Mouse (Mus musculus): ENCODE measurements around the gene 1700056E22Rik. TPM values are rescaled to one million over a fixed set of nuclear protein-coding genes. Genes with fewer than 3 reads are reported as not detected.

Gene 1700056E22Rik
- polyA plus RNA-seq, 1 experiment from 2014 or later: 1.6 TPM

- peaks cover 15% of the 10 kb centered on the region for H3K4me1 ChIP-seq (replicated peaks)
- no peak overlapping the region for H3K27ac ChIP-seq
- WGBS: 89% methylated on average over 8 of the region's 8 CpGs
- no peaks in the 10 kb centered on the region for H3K27me3 ChIP-seq (ENCODE audit: insufficient read depth, poor library complexity, severe bottlenecking)
- H3K36me3 ChIP-seq: no peaks in the 10 kb centered on the region
- H3K4me3 ChIP-seq: no peak overlapping the region
- DNase-seq (ENCODE audit: low spot score): no peak
- H3K9me3 ChIP-seq: no peaks in the 10 kb centered on the region
Observed at GRCm38 (mm10) chr1:184030070-184030802, 3.9 kb downstream of the 1700056E22Rik start.

DNA sequence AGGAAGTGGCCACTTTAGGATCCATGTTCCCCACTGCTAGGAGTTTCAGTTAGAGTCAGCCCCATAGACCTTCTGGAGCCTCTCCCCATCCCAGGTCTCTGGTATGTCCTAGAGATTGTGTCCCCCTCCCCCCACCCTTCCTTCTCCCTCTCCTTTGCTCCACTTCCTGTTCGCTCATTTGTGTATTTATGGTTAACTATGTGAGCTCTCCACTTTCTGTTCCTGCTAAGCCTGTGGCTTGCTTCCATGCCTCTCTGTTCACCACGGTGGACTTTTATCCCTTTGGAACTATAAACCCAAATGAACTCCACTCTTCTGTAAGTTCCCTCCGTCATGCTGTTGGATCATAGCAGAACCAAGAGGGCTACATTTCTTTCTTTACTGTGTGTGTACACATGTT, 7.1 kb downstream of the 1700056E22Rik start:
- Histone ChIP-seq H3K36me3 (no peaks in the 10 kb centered on the region), H3K9me3 (no peaks in the 10 kb centered on the region), H3K4me1 (replicated peaks) (no peaks in the 10 kb centered on the region), H3K27ac (no peak overlapping the region), H3K27me3 (ENCODE audit: insufficient read depth, poor library complexity, severe bottlenecking) (no peaks in the 10 kb centered on the region), H3K4me3 (no peak overlapping the region)
- 82% methylated on average over 3 of the region's 3 CpGs for WGBS
- DNase-seq (ENCODE audit: low spot score): no peak

DNA sequence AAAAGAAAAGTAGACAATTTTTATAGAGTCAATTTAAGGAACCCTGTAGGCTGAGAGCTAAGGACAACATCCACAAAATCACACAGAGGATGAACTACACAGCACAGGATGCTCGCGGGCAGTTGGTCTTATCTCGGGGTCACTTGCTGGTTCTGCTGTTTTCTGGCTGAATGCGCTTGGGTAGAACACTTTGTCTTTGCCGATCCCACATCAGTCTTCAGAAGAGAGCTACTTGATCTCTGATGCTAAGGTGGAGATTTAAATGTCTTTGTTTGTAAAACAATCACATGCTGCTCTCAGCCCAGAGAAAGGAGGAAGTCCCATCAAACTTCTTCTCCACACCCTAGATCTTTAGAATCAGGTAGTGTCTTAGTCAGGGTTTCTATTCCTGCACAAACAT, 9.0 kb downstream of the 1700056E22Rik start:
- H3K4me1 ChIP-seq (replicated peaks): no peaks in the 10 kb centered on the region
- no peaks in the 10 kb centered on the region for H3K27me3 ChIP-seq (ENCODE audit: insufficient read depth, poor library complexity, severe bottlenecking)
- no peak overlapping the region for H3K4me3 ChIP-seq
- 94% methylated on average over 5 of the region's 5 CpGs for WGBS
- no peak for DNase-seq (ENCODE audit: low spot score)
- H3K36me3 ChIP-seq: no peaks in the 10 kb centered on the region
- H3K9me3 ChIP-seq: no peaks in the 10 kb centered on the region
- H3K27ac ChIP-seq: no peak overlapping the region

DNA sequence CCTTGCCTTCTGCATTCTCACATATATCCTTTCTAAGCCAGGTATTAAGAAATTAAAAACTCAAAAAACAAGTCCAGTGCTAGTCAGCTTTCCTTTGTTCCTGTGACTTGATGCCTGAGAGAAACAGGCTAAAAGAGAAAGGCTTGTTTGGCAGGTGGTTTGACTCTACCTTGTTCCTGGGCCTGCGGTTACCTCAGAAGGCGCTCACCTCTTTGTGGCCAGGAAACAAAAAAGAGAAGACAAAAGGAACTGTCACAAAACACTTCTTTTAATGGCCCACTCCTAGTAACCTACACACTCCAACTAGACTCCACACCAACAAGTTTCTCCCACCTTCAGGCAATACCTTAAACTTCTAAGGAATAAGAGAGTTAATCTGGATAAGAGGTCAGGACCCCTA, 9.5 kb downstream of the 1700056E22Rik start:
- Histone ChIP-seq H3K27me3 (ENCODE audit: insufficient read depth, poor library complexity, severe bottlenecking) (no peaks in the 10 kb centered on the region), H3K4me3 (no peak overlapping the region), H3K36me3 (no peaks in the 10 kb centered on the region), H3K9me3 (no peaks in the 10 kb centered on the region), H3K27ac (no peak overlapping the region), H3K4me1 (replicated peaks) (peaks cover 2% of the 10 kb centered on the region; the same call in 1 of the 2 replicates)
- 92% methylated on average over 2 of the region's 2 CpGs for whole genome bisulfite sequencing
- DNase-seq (ENCODE audit: low spot score): no peak

DNA sequence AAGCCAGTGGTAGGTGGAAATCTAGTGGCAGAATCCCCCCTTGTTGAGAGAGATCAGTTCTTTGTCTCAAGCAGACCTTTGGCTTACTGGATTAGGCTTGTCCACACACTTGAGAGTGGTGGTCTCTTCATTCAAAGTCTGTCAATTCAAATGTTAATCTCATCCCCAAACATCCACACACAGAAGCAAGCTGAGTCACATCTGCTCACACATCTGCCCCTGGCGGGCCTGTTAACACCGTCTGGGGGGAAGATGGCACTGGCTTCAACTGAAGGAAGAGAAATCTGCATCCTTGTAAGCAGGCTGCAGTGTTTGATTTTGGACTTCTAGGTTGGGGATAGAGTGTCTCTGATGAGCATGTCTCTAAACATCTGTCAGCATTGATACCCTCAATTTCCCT, 10.1 kb downstream of the 1700056E22Rik start:
- WGBS: 48% methylated on average over 2 of the region's 2 CpGs
- Histone ChIP-seq H3K9me3 (no peaks in the 10 kb centered on the region), H3K36me3 (no peaks in the 10 kb centered on the region), H3K27ac (no peak overlapping the region), H3K27me3 (ENCODE audit: insufficient read depth, poor library complexity, severe bottlenecking) (no peaks in the 10 kb centered on the region), H3K4me1 (replicated peaks) (peaks cover 8% of the 10 kb centered on the region; the same call in 1 of the 2 replicates), H3K4me3 (no peak overlapping the region)
- DNase-seq (ENCODE audit: low spot score): no peak

GRCm38 (mm10) chr1:184019722-184020107, 14.4 kb downstream of the 1700056E22Rik start:
- 45% methylated on average over 6 of the region's 6 CpGs for WGBS
- no peak overlapping the region for H3K27ac ChIP-seq
- H3K9me3 ChIP-seq: no peaks in the 10 kb centered on the region
- no peak for DNase-seq (ENCODE audit: low spot score)
- H3K36me3 ChIP-seq: no peaks in the 10 kb centered on the region
- H3K27me3 ChIP-seq (ENCODE audit: insufficient read depth, poor library complexity, severe bottlenecking): no peaks in the 10 kb centered on the region
- peaks cover 8% of the 10 kb centered on the region; the same call in 1 of the 2 replicates for H3K4me1 ChIP-seq (replicated peaks)
- no peak overlapping the region for H3K4me3 ChIP-seq

GRCm38 (mm10) chr1:184019042-184019721, 14.9 kb downstream of the 1700056E22Rik start:
- DNase-seq (ENCODE audit: low spot score): no peak
- Histone ChIP-seq H3K4me1 (replicated peaks) (peaks cover 8% of the 10 kb centered on the region; the same call in 1 of the 2 replicates), H3K27me3 (ENCODE audit: insufficient read depth, poor library complexity, severe bottlenecking) (no peaks in the 10 kb centered on the region), H3K9me3 (no peaks in the 10 kb centered on the region), H3K4me3 (no peak overlapping the region), H3K36me3 (no peaks in the 10 kb centered on the region), H3K27ac (0 out of 2 replicates have a peak overlapping the region, but pooled peaks have one; percentile 35)
- WGBS: 52% methylated on average over 6 of the region's 6 CpGs

- 87% methylated on average over 2 of the region's 2 CpGs for WGBS
- no peaks in the 10 kb centered on the region for H3K36me3 ChIP-seq
- H3K27me3 ChIP-seq (ENCODE audit: insufficient read depth, poor library complexity, severe bottlenecking): no peaks in the 10 kb centered on the region
Observed at GRCm38 (mm10) chr1:184017606-184018005, 16.5 kb downstream of the 1700056E22Rik start.

GRCm38 (mm10) chr1:184015995-184016730, 17.9 kb downstream of the 1700056E22Rik start:
- Histone ChIP-seq H3K4me1 (replicated peaks) (peaks cover 8% of the 10 kb centered on the region; the same call in 1 of the 2 replicates), H3K4me3 (no peak overlapping the region), H3K27me3 (ENCODE audit: insufficient read depth, poor library complexity, severe bottlenecking) (no peaks in the 10 kb centered on the region), H3K9me3 (no peaks in the 10 kb centered on the region), H3K27ac (no peak overlapping the region), H3K36me3 (no peaks in the 10 kb centered on the region)
- WGBS: 79% methylated on average over 10 of the region's 10 CpGs
- DNase-seq (ENCODE audit: low spot score): no peak

More at GRCm38 (mm10) chr1:184017606-184018005, 16.5 kb downstream of the 1700056E22Rik start:
- DNase-seq (ENCODE audit: low spot score): no peak
- Histone ChIP-seq H3K9me3 (no peaks in the 10 kb centered on the region), H3K4me1 (replicated peaks) (peaks cover 8% of the 10 kb centered on the region; the same call in 1 of the 2 replicates), H3K4me3 (no peak overlapping the region), H3K27ac (no peak overlapping the region)

DNA sequence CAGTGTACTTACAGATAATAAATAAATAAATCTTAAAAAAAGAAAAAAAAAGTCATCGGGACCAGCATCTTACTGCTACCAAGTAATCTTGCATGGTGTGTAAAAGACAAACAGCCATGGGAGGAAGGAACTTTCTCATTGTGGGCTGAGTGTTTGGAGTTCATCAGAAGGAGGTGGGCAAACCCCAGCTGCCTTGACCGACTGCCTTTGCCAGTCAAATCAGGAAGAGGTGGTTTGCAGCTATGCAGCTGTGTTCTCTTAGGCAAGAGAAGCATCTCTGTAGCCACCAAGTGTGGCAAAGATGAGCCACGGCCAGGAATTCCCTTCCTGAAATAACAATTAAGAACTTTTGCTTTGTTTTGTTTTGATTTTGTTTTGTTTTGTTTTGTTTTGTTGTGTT, 20.0 kb downstream of the 1700056E22Rik start:
- H3K36me3 ChIP-seq: no peaks in the 10 kb centered on the region
- H3K27ac ChIP-seq: no peak overlapping the region
- no peak for DNase-seq (ENCODE audit: low spot score)
- H3K4me1 ChIP-seq (replicated peaks): peaks cover 1% of the 10 kb centered on the region; the same call in 1 of the 2 replicates
- H3K27me3 ChIP-seq (ENCODE audit: insufficient read depth, poor library complexity, severe bottlenecking): no peaks in the 10 kb centered on the region
- 87% methylated on average over 3 of the region's 3 CpGs for WGBS
- no peak overlapping the region for H3K4me3 ChIP-seq
- no peaks in the 10 kb centered on the region for H3K9me3 ChIP-seq

GRCm38 (mm10) chr1:184013106-184013505, 21.0 kb downstream of the 1700056E22Rik start, which contains the start of gene Dusp10:
Dusp10 (plus strand) TSS chr1:184013302.
- no peaks in the 10 kb centered on the region for H3K4me1 ChIP-seq (replicated peaks)
- WGBS: 89% methylated on average over 4 of the region's 4 CpGs
- no peaks in the 10 kb centered on the region for H3K9me3 ChIP-seq
- no peak within 1 kb of the TSS for H3K27ac ChIP-seq
- no peaks in the 10 kb centered on the region for H3K27me3 ChIP-seq (ENCODE audit: insufficient read depth, poor library complexity, severe bottlenecking)
- no peak within 1 kb of the TSS for H3K4me3 ChIP-seq
- no peaks in the 10 kb centered on the region for H3K36me3 ChIP-seq
- DNase-seq (ENCODE audit: low spot score): no peak

- Histone ChIP-seq H3K4me1 (replicated peaks) (peaks cover under 1% of the 10 kb centered on the region; the same call in 1 of the 2 replicates), H3K36me3 (no peaks in the 10 kb centered on the region), H3K9me3 (no peaks in the 10 kb centered on the region), H3K4me3 (no peak overlapping the region), H3K27me3 (ENCODE audit: insufficient read depth, poor library complexity, severe bottlenecking) (no peaks in the 10 kb centered on the region), H3K27ac (no peak overlapping the region)
- no peak for DNase-seq (ENCODE audit: low spot score)
- WGBS: 94% methylated on average over 6 of the region's 6 CpGs
Observed at GRCm38 (mm10) chr1:184011311-184011710, 22.8 kb downstream of the 1700056E22Rik start.
